Mouse (Mus musculus): ENCODE results near the gene Vwa3b. TPM values are rescaled to one million over a fixed set of nuclear protein-coding genes. Genes with fewer than 3 reads are reported as not detected.

The Vwa3b gene
- 0.37 and 1.0 TPM in 2 replicates for total RNA-seq (2014; rRNA removed)
- polyA plus RNA-seq (2012; rRNA removed) = 0.40 and 0.46 TPM in 2 replicates

GRCm38 (mm10) chr1:37025962-37026686 lies at the start of gene Vwa3b:
Gene Vwa3b, plus strand, starts transcription at chr1:37026596.
- Histone ChIP-seq H3K36me3 (ENCODE audit: control insufficient read depth, insufficient read depth, low read length) (no peaks in the 10 kb centered on the region), H3K27ac (replicated peaks; ENCODE audit: insufficient read depth, low read depth, low read length) (peak within 1 kb of the TSS; percentile 89), H3K4me3 (ENCODE audit: insufficient read depth, low read depth, low read length) (no peak within 1 kb of the TSS), H3K9ac (ENCODE audit: low read depth, low read length) (no peak within 1 kb of the TSS), H3K4me1 (ENCODE audit: control insufficient read depth, insufficient read depth, low read length) (peaks cover 20% of the 10 kb centered on the region), H3K27me3 (ENCODE audit: control insufficient read depth, insufficient read depth, low read length) (no peaks in the 10 kb centered on the region), H3K79me2 (ENCODE audit: control insufficient read depth, insufficient read depth, low read length) (no peaks in the 10 kb centered on the region)
- DNase-seq (ENCODE audit: extremely low read depth, low read depth, low spot score) = peak; percentile 99
- 24% methylated on average over 5 of the region's 5 CpGs for WGBS
- TF ChIP-seq POLR2A (IDR thresholded peaks at IDR 0.05; ENCODE audit: extremely low read depth, insufficient read depth, low read length) (no peak), CTCF (IDR thresholded peaks at IDR 0.05; ENCODE audit: low read depth, low read length) (no peak)

DNA sequence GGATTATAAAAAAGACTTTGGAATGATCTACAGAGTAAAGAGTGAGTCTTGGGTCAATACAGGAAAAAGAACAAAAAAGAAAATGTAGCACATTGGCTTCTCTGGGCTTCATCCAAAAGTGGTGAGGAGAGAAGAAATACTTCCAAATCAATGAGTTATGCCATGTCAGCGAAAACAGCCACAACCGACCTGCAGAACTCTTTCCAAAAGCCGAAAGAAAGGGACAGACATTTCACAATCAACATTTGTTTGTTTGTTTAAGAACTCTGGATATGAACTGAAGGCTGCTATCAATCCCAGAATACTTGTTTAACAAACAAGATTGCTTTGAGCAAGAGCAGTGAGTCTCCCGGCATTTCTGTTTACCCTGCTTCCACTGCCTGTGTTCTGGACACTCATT lies 49.6 kb upstream of the Vwa3b start:
- Histone ChIP-seq H3K27me3 (ENCODE audit: control insufficient read depth, insufficient read depth, low read length) (no peaks in the 10 kb centered on the region), H3K27ac (replicated peaks; ENCODE audit: insufficient read depth, low read depth, low read length) (no peak overlapping the region), H3K79me2 (ENCODE audit: control insufficient read depth, insufficient read depth, low read length) (no peaks in the 10 kb centered on the region), H3K9ac (ENCODE audit: low read depth, low read length) (no peak overlapping the region), H3K4me3 (ENCODE audit: insufficient read depth, low read depth, low read length) (no peak overlapping the region), H3K36me3 (ENCODE audit: control insufficient read depth, insufficient read depth, low read length) (no peaks in the 10 kb centered on the region), H3K4me1 (ENCODE audit: control insufficient read depth, insufficient read depth, low read length) (peaks cover 3% of the 10 kb centered on the region; the same call in 1 of the 2 replicates)
- TF ChIP-seq CTCF (IDR thresholded peaks at IDR 0.05; ENCODE audit: low read depth, low read length) (no peak), POLR2A (IDR thresholded peaks at IDR 0.05; ENCODE audit: extremely low read depth, insufficient read depth, low read length) (no peak)
- 12% methylated on average over 4 of the region's 4 CpGs for WGBS
- DNase-seq (ENCODE audit: extremely low read depth, low read depth, low spot score) = peak; percentile 99

GRCm38 (mm10) chr1:36982191-36982961 lies 44.0 kb upstream of the Vwa3b start:
- no peak overlapping the region for H3K9ac ChIP-seq (ENCODE audit: low read depth, low read length)
- 83% methylated on average over 9 of the region's 9 CpGs for WGBS
- no peaks in the 10 kb centered on the region for H3K79me2 ChIP-seq (ENCODE audit: control insufficient read depth, insufficient read depth, low read length)
- H3K4me1 ChIP-seq (ENCODE audit: control insufficient read depth, insufficient read depth, low read length) = no peaks in the 10 kb centered on the region
- no peak overlapping the region for H3K4me3 ChIP-seq (ENCODE audit: insufficient read depth, low read depth, low read length)
- TF ChIP-seq POLR2A (IDR thresholded peaks at IDR 0.05; ENCODE audit: extremely low read depth, insufficient read depth, low read length) = no peak
- TF ChIP-seq CTCF (IDR thresholded peaks at IDR 0.05; ENCODE audit: low read depth, low read length) = no peak
- no peak for DNase-seq (ENCODE audit: extremely low read depth, low read depth, low spot score)
- H3K27ac ChIP-seq (replicated peaks; ENCODE audit: insufficient read depth, low read depth, low read length) = no peak overlapping the region
- H3K27me3 ChIP-seq (ENCODE audit: control insufficient read depth, insufficient read depth, low read length) = no peaks in the 10 kb centered on the region
- H3K36me3 ChIP-seq (ENCODE audit: control insufficient read depth, insufficient read depth, low read length) = no peaks in the 10 kb centered on the region

- no peaks in the 10 kb centered on the region for H3K36me3 ChIP-seq (ENCODE audit: control insufficient read depth, insufficient read depth, low read length)
- H3K9ac ChIP-seq (ENCODE audit: low read depth, low read length) = no peak overlapping the region
- H3K27ac ChIP-seq (replicated peaks; ENCODE audit: insufficient read depth, low read depth, low read length) = no peak overlapping the region
- no peaks in the 10 kb centered on the region for H3K79me2 ChIP-seq (ENCODE audit: control insufficient read depth, insufficient read depth, low read length)
- DNase-seq (ENCODE audit: extremely low read depth, low read depth, low spot score) = no peak
- 30% methylated on average over 4 of the region's 4 CpGs for WGBS
- no peaks in the 10 kb centered on the region for H3K27me3 ChIP-seq (ENCODE audit: control insufficient read depth, insufficient read depth, low read length)
- TF ChIP-seq POLR2A (IDR thresholded peaks at IDR 0.05; ENCODE audit: extremely low read depth, insufficient read depth, low read length) (no peak), CTCF (IDR thresholded peaks at IDR 0.05; ENCODE audit: low read depth, low read length) (no peak)
- H3K4me1 ChIP-seq (ENCODE audit: control insufficient read depth, insufficient read depth, low read length) = no peaks in the 10 kb centered on the region
- H3K4me3 ChIP-seq (ENCODE audit: insufficient read depth, low read depth, low read length) = no peak overlapping the region
Measured at GRCm38 (mm10) chr1:36983754-36984153, 42.6 kb upstream of the Vwa3b start.

DNA sequence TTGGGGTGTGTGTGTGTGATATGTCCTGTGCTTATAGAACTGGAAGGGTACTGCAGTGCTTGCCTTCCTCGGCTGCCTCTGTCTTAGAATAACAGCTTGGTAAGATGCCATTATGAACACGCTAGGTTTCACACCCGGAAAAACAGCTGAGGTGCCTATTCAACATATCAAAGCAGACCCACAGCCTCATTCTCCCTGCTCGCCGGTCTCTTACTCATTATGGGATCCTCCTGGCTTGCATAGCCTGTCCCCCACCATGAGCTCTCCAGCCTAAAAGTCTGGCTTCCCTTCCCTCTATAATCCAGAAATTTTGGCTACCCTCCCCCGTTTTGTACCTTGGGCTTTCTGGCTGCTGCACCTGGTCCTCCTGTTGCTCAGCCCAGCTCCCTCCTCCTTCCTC lies 42.0 kb upstream of the Vwa3b start:
- Histone ChIP-seq H3K36me3 (ENCODE audit: control insufficient read depth, insufficient read depth, low read length) (no peaks in the 10 kb centered on the region), H3K27ac (replicated peaks; ENCODE audit: insufficient read depth, low read depth, low read length) (no peak overlapping the region), H3K9ac (ENCODE audit: low read depth, low read length) (no peak overlapping the region), H3K79me2 (ENCODE audit: control insufficient read depth, insufficient read depth, low read length) (no peaks in the 10 kb centered on the region), H3K4me1 (ENCODE audit: control insufficient read depth, insufficient read depth, low read length) (no peaks in the 10 kb centered on the region), H3K4me3 (ENCODE audit: insufficient read depth, low read depth, low read length) (no peak overlapping the region), H3K27me3 (ENCODE audit: control insufficient read depth, insufficient read depth, low read length) (no peaks in the 10 kb centered on the region)
- no peak for TF ChIP-seq POLR2A (IDR thresholded peaks at IDR 0.05; ENCODE audit: extremely low read depth, insufficient read depth, low read length)
- TF ChIP-seq CTCF (IDR thresholded peaks at IDR 0.05; ENCODE audit: low read depth, low read length) = no peak
- 65% methylated on average over 6 of the region's 6 CpGs for WGBS
- DNase-seq (ENCODE audit: extremely low read depth, low read depth, low spot score) = no peak

Data from liver, adult 2 months (tissue).